Mouse (Mus musculus): ENCODE results near the gene Smagp.
A peak's percentile ranks its signal among the peaks of the same experiment; 100 is the strongest.

Smagp gene

GRCm38 (mm10) chr15:100636700-100637501 lies at the start of gene Smagp:
Gene Smagp, minus strand, starts transcription at chr15:100636940.
- peak; percentile 60 for DNase-seq

GRCm38 (mm10) chr15:100686434-100686833 lies 49.7 kb upstream of the Smagp start:
- DNase-seq: no peak

GRCm38 (mm10) chr15:100685849-100686248 lies 49.1 kb upstream of the Smagp start:
- no peak for DNase-seq

- no peak for DNase-seq
Observed at GRCm38 (mm10) chr15:100685255-100685654, 48.5 kb upstream of the Smagp start.

- no peak for DNase-seq
Observed at GRCm38 (mm10) chr15:100684450-100684849, 47.7 kb upstream of the Smagp start.

- peak; percentile 85 for DNase-seq
Observed at GRCm38 (mm10) chr15:100683041-100683440, 46.3 kb upstream of the Smagp start.

GRCm38 (mm10) chr15:100681770-100682169 lies 45.0 kb upstream of the Smagp start:
- no peak for DNase-seq

- DNase-seq: no peak
Observed at GRCm38 (mm10) chr15:100680381-100680780, 43.6 kb upstream of the Smagp start.

GRCm38 (mm10) chr15:100679005-100679404 lies 42.3 kb upstream of the Smagp start:
- DNase-seq: peak; percentile 17

GRCm38 (mm10) chr15:100678581-100678980 lies 41.8 kb upstream of the Smagp start:
- DNase-seq: peak; percentile 25

GRCm38 (mm10) chr15:100677675-100678074 lies 40.9 kb upstream of the Smagp start:
- DNase-seq: no peak

- DNase-seq: no peak
Observed at GRCm38 (mm10) chr15:100676521-100676920, 39.8 kb upstream of the Smagp start.

- DNase-seq: no peak
Observed at GRCm38 (mm10) chr15:100675486-100675885, 38.7 kb upstream of the Smagp start.

GRCm38 (mm10) chr15:100674566-100674965 lies 37.8 kb upstream of the Smagp start:
- no peak for DNase-seq

- DNase-seq: no peak
Observed at GRCm38 (mm10) chr15:100673585-100674391, 37.0 kb upstream of the Smagp start.

- no peak for DNase-seq
Observed at GRCm38 (mm10) chr15:100670833-100671232, 34.1 kb upstream of the Smagp start.

GRCm38 (mm10) chr15:100670004-100670403 lies 33.3 kb upstream of the Smagp start:
- DNase-seq: no peak

- DNase-seq: peak; percentile 65
Observed at GRCm38 (mm10) chr15:100669337-100669736, 32.6 kb upstream of the Smagp start, which contains the start of gene Bin2. Gene Bin2, minus strand, starts transcription at chr15:100669553.

- DNase-seq: no peak
Observed at GRCm38 (mm10) chr15:100667871-100668545, 31.3 kb upstream of the Smagp start.

GRCm38 (mm10) chr15:100667420-100667819 lies 30.7 kb upstream of the Smagp start:
- DNase-seq: no peak

- no peak for DNase-seq
Observed at GRCm38 (mm10) chr15:100666851-100667250, 30.1 kb upstream of the Smagp start.

- peak; percentile 28 for DNase-seq
Observed at GRCm38 (mm10) chr15:100666219-100666696, 29.5 kb upstream of the Smagp start.
